Comparison of ENCODE assay signal across 29 mouse cellular contexts in the genomic region with DNA sequence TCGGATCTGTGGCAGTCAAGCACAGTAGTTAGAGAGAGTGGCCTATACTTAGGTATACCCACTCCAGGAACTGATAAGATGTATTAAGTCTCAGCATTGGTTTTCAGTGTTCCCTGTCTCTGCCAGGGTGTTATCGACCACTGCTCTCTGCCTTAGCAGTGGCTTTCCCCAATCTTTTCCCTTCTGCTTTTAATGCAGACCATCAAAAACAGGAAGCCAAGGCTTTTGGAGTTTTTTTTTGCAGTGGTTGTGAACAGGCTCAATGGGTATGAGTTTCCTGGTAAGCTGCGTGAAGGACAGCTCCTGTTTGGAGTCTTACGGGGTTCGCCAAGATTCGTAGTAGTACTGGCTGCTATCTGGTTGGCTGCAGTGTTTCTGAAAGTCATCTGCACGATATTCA. TPM values are rescaled to one million over a fixed set of nuclear protein-coding genes. Genes with fewer than 3 reads are reported as not detected.
DNase-seq lines count a peak whose midpoint lies in the region; ATAC-seq and TF ChIP-seq lines count a peak whose summit lies in the region.
"Had no signal": no experiment of that assay in that cellular context is flagged by ENCODE, and none has a peak within 500 bp of the region (broad histone marks: within the 10 kb centered on the region; RNA-seq: fewer than 3 reads in every experiment).

No protein-coding gene starts in this region.

- no peaks in the 10 kb centered on the region for H3K27me3 ChIP-seq in heart, adult 2 months (ENCODE audit: control insufficient read depth, insufficient read depth, low read length)
- no peaks in the 10 kb centered on the region for H3K27me3 ChIP-seq in limb, embryonic 10.5 days (ENCODE audit: low read depth, poor library complexity, severe bottlenecking)
- H3K27me3 ChIP-seq: CH12.LX; embryonic facial prominence, embryonic 12.5 days; forebrain, embryonic 13.5 days; forebrain, embryonic 15.5 days; Patski had no signal

- no peak for TF ChIP-seq EP300 in heart, adult 2 months (IDR thresholded peaks at IDR 0.05; ENCODE audit: insufficient read depth, low read depth, low read length)

- H3K9ac ChIP-seq in heart, adult 2 months (ENCODE audit: low read depth, low read length), result no peak overlapping the region
- H3K9ac ChIP-seq: embryonic facial prominence, embryonic 12.5 days; forebrain, embryonic 13.5 days; forebrain, embryonic 15.5 days had no signal

- no peaks in the 10 kb centered on the region for H3K4me1 ChIP-seq in heart, adult 2 months (ENCODE audit: control insufficient read depth, insufficient read depth, low read length)
- peaks cover 32% of the 10 kb centered on the region for H3K4me1 ChIP-seq in limb, embryonic 10.5 days
- H3K4me1 ChIP-seq: embryonic facial prominence, embryonic 12.5 days; forebrain, embryonic 13.5 days; forebrain, embryonic 15.5 days had no signal

- H3K9me3 ChIP-seq in limb, embryonic 10.5 days (replicated peaks), result no peaks in the 10 kb centered on the region
- H3K9me3 ChIP-seq: embryonic facial prominence, embryonic 10.5 days; embryonic facial prominence, embryonic 12.5 days; forebrain, embryonic 13.5 days; forebrain, embryonic 15.5 days; G1E had no signal

- H3K27ac ChIP-seq in heart, adult 2 months, result no peak overlapping the region
- H3K27ac ChIP-seq in limb, embryonic 10.5 days, result peak overlapping the region; percentile 86
- H3K27ac ChIP-seq in layer of hippocampus, adult 2 months, result no peak overlapping the region
- H3K27ac ChIP-seq: embryonic facial prominence, embryonic 10.5 days; embryonic facial prominence, embryonic 12.5 days; forebrain, embryonic 13.5 days; forebrain, embryonic 15.5 days had no signal

- H3K79me2 ChIP-seq in heart, adult 2 months (replicated peaks; ENCODE audit: control insufficient read depth, insufficient read depth, low read length), result no peaks in the 10 kb centered on the region

- WGBS in heart, adult 2 months, result 74% methylated on average over 7 of the region's 7 CpGs
- WGBS in limb, embryonic 10.5 days, result 90% methylated on average over 7 of the region's 7 CpGs

- peak; percentile 53 for ATAC-seq in common myeloid progenitor, adult 5-6 weeks (replicated peaks; ENCODE audit: low read depth, poor library complexity, severe bottlenecking)
- peak; percentile 36; the same call in 1 of the 2 replicates for ATAC-seq in megakaryocyte, adult 5-6 weeks (ENCODE audit: poor library complexity, severe bottlenecking)
- ATAC-seq: activated CD4-positive, CD25-positive, alpha-beta regulatory T cell, adult 4 months; CD4-positive, CD25-positive, alpha-beta regulatory T cell, adult 4 months; forebrain, embryonic 13.5 days; forebrain, embryonic 15.5 days; Patski had no signal

- intact Hi-C loops in heart, adult 2 months (cut with DNase I), result no loop called here
- intact Hi-C loops in left cerebral cortex, postnatal 25 days (cut with DNase I), result no loop called here

- TF ChIP-seq CTCF in heart, adult 2 months (IDR thresholded peaks at IDR 0.05), result no peak
- no peak for TF ChIP-seq CTCF in layer of hippocampus, adult 2 months (conservative IDR thresholded peaks at IDR 0.05)

- TF ChIP-seq POLR2A in heart, adult 2 months (IDR thresholded peaks at IDR 0.05; ENCODE audit: insufficient read depth, low read depth, low read length), result no peak

- H3K36me3 ChIP-seq in heart, adult 2 months (ENCODE audit: control insufficient read depth, insufficient read depth, low read length), result no peaks in the 10 kb centered on the region
- no peaks in the 10 kb centered on the region for H3K36me3 ChIP-seq in limb, embryonic 10.5 days
- H3K36me3 ChIP-seq: embryonic facial prominence, embryonic 10.5 days; embryonic facial prominence, embryonic 12.5 days; forebrain, embryonic 15.5 days; G1E had no signal

- no peak overlapping the region for H3K4me3 ChIP-seq in heart, adult 2 months
- no peak overlapping the region for H3K4me3 ChIP-seq in limb, embryonic 10.5 days
- no peak overlapping the region for H3K4me3 ChIP-seq in layer of hippocampus, adult 2 months
- H3K4me3 ChIP-seq: embryonic facial prominence, embryonic 10.5 days; embryonic facial prominence, embryonic 12.5 days; forebrain, embryonic 13.5 days; forebrain, embryonic 15.5 days had no signal

- peak; percentile 59 for DNase-seq in heart, adult 11 months
- DNase-seq in heart, adult 2 months, result no peak
- no peak for DNase-seq in limb, embryonic 10.5 days (ENCODE audit: low spot score)
- no peak for DNase-seq in layer of hippocampus, adult 2 months (ENCODE audit: low spot score in 2 of 2)
- no peak for DNase-seq in thymus, postnatal 0 days (ENCODE audit: low spot score)
- no peak for DNase-seq in left cerebral cortex, postnatal 25 days (ENCODE audit: low spot score in 2 of 2)
- DNase-seq: adrenal gland, adult 8-10 months; adrenal gland, postnatal 25 days; B cell, adult 2 months; cerebellum, adult 11 months; cerebellum, adult 18-20 months; cerebellum, adult 8-10 months; cerebellum, adult 9-11 months; cerebellum, postnatal 14 days; cerebellum, postnatal 36 days had no signal

RNA-seq across cellular contexts. Expression of gene 4930558K02Rik, which starts 13.0 kb away (rescaled TPM):
- total RNA-seq in heart, adult 2 months (2021), result not detected
- polyA plus RNA-seq in heart, adult 2 months (2012; rRNA removed), result not detected in 2 replicates
- total RNA-seq in common myeloid progenitor, adult 5-6 weeks (2017), result not detected in 2 replicates
- not detected in 2 replicates for polyA plus RNA-seq in limb, embryonic 10.5 days (2016; fragmentation: Nextera tagmentation; extraction: Ambion mirVana)
- total RNA-seq in megakaryocyte, adult 5-6 weeks (2015), result not detected in 2 replicates
- total RNA-seq in megakaryocyte, adult 5-6 weeks (2017), result not detected in 2 replicates
- total RNA-seq in layer of hippocampus, adult 2 months (2021), result not detected
- polyA plus RNA-seq in thymus, postnatal 0 days (2015; fragmentation: Nextera tagmentation; extraction: Ambion mirVana), result 0.13 and 0.40 TPM in 2 replicates
- total RNA-seq in left cerebral cortex, postnatal 25 days (2021), result not detected
- total RNA-seq: adrenal gland, adult 8-10 months; adrenal gland, postnatal 25 days; CH12.LX; G1E had no signal
- polyA plus RNA-seq: activated CD4-positive, CD25-positive, alpha-beta regulatory T cell, adult 4 months; brain, embryonic 14.5 days; CD4-positive, CD25-positive, alpha-beta regulatory T cell, adult 4 months; embryonic facial prominence, embryonic 10.5 days; embryonic facial prominence, embryonic 12.5 days; embryonic facial prominence, embryonic 14.5 days; forebrain, embryonic 11.5 days; forebrain, embryonic 13.5 days; G1E; Patski had no signal

RNA-seq across cellular contexts. Expression of gene Pigc, which starts 23.4 kb away (rescaled TPM):
- total RNA-seq in heart, adult 2 months (2021), result 10 to 100 TPM; 11.3 to 11.5 TPM
- polyA plus RNA-seq in heart, adult 2 months (2012; rRNA removed), result 11.6 and 19.7 TPM in 2 replicates
- 15.7 and 16.0 TPM in 2 replicates for total RNA-seq in common myeloid progenitor, adult 5-6 weeks (2017)
- polyA plus RNA-seq in limb, embryonic 10.5 days (2016; fragmentation: Nextera tagmentation; extraction: Ambion mirVana), result 31.4 and 39.9 TPM in 2 replicates
- 11.7 and 13.5 TPM in 2 replicates for total RNA-seq in megakaryocyte, adult 5-6 weeks (2015)
- total RNA-seq in megakaryocyte, adult 5-6 weeks (2017), result 19.1 and 23.2 TPM in 2 replicates
- total RNA-seq in layer of hippocampus, adult 2 months (2021), result 10 to 100 TPM; 13.3 to 14.5 TPM
- 27.7 and 29.6 TPM in 2 replicates for polyA plus RNA-seq in thymus, postnatal 0 days (2015; fragmentation: Nextera tagmentation; extraction: Ambion mirVana)
- 10 to 100 TPM; 15.4 to 16.6 TPM for total RNA-seq in left cerebral cortex, postnatal 25 days (2021)
